23 mouse cellular contexts compared by ENCODE assay signal in the genomic region with DNA sequence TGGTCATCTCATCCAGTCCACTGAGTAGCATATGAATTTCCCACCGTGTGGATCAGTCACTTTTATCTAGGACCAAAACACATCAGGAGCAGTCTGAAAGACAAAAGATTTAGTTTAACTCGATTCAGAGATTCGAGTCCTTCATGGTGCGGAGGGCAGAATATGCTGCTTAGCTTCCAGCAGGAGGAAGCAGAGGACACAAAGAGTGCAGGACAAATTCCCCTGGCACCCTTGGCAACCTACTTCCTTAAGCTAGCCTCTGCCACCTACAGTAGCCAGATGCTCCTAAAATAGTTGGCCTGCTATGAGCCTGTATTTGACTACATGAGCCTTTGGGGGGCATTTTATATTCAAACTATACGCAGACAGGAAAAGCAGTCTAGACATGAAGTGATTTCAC.
DNase-seq lines count a peak whose midpoint lies in the region; ATAC-seq and TF ChIP-seq lines count a peak whose summit lies in the region.
"Had no signal": no experiment of that assay in that cellular context is flagged by ENCODE, and none has a peak within 500 bp of the region (broad histone marks: within the 10 kb centered on the region; RNA-seq: fewer than 3 reads in every experiment).

No protein-coding gene starts in this region.

- WGBS in midbrain, postnatal 0 days, result 68% methylated on average over 5 of the region's 5 CpGs
- 87% methylated on average over 5 of the region's 5 CpGs for WGBS in midbrain, embryonic 10.5 days

- no peak overlapping the region for H3K27ac ChIP-seq in layer of hippocampus, adult 2 months
- no peak overlapping the region for H3K27ac ChIP-seq in midbrain, postnatal 0 days (ENCODE audit: low read depth, low read length)
- no peak overlapping the region for H3K27ac ChIP-seq in midbrain, embryonic 10.5 days (replicated peaks)
- H3K27ac ChIP-seq: embryonic facial prominence, embryonic 13.5 days; forebrain, embryonic 13.5 days; hindbrain, embryonic 15.5 days; kidney, embryonic 15.5 days; limb, embryonic 13.5 days; liver, embryonic 13.5 days; neural tube, embryonic 15.5 days had no signal

- TF ChIP-seq CTCF in layer of hippocampus, adult 2 months (conservative IDR thresholded peaks at IDR 0.05), result peak; percentile 52
- peak; percentile 28; the same call in 1 of the 2 replicates for TF ChIP-seq CTCF in midbrain, postnatal 0 days (IDR thresholded peaks at IDR 0.05)

- no peak for ATAC-seq in midbrain, postnatal 0 days (ENCODE audit: low FRiP score)
- ATAC-seq: forebrain, embryonic 13.5 days had no signal

- H3K4me2 ChIP-seq in midbrain, postnatal 0 days (ENCODE audit: low read depth, low read length, poor library complexity, severe bottlenecking), result no peak overlapping the region
- H3K4me2 ChIP-seq: embryonic facial prominence, embryonic 13.5 days; forebrain, embryonic 13.5 days; hindbrain, embryonic 15.5 days; kidney, embryonic 15.5 days; limb, embryonic 13.5 days; liver, embryonic 13.5 days; neural tube, embryonic 15.5 days had no signal

- no peak overlapping the region for H3K4me3 ChIP-seq in layer of hippocampus, adult 2 months
- H3K4me3 ChIP-seq in midbrain, postnatal 0 days (ENCODE audit: low read depth, low read length), result no peak overlapping the region
- H3K4me3 ChIP-seq in midbrain, embryonic 10.5 days, result no peak overlapping the region
- H3K4me3 ChIP-seq: embryonic facial prominence, embryonic 13.5 days; erythroblast, embryonic 14.5 days; forebrain, embryonic 13.5 days; hindbrain, embryonic 15.5 days; kidney, embryonic 15.5 days; limb, embryonic 13.5 days; liver, embryonic 13.5 days; neural tube, embryonic 15.5 days had no signal

- no peaks in the 10 kb centered on the region; the same call in 1 of the 2 replicates for H3K4me1 ChIP-seq in midbrain, postnatal 0 days (ENCODE audit: insufficient read depth, low read length)
- peaks cover 24% of the 10 kb centered on the region for H3K4me1 ChIP-seq in midbrain, embryonic 10.5 days
- H3K4me1 ChIP-seq: forebrain, embryonic 13.5 days; hindbrain, embryonic 15.5 days; kidney, embryonic 15.5 days; liver, embryonic 13.5 days; neural tube, embryonic 15.5 days had no signal

- no peak overlapping the region for H3K9ac ChIP-seq in midbrain, postnatal 0 days (replicated peaks; ENCODE audit: low read length, poor library complexity, severe bottlenecking)
- H3K9ac ChIP-seq: embryonic facial prominence, embryonic 13.5 days; forebrain, embryonic 13.5 days; hindbrain, embryonic 15.5 days; kidney, embryonic 15.5 days; limb, embryonic 13.5 days; liver, embryonic 13.5 days; neural tube, embryonic 15.5 days had no signal

- no peaks in the 10 kb centered on the region for H3K36me3 ChIP-seq in midbrain, postnatal 0 days (ENCODE audit: insufficient read depth, low read length)
- H3K36me3 ChIP-seq in midbrain, embryonic 10.5 days, result no peaks in the 10 kb centered on the region
- H3K36me3 ChIP-seq: embryonic facial prominence, embryonic 13.5 days; hindbrain, embryonic 15.5 days; kidney, embryonic 15.5 days; limb, embryonic 13.5 days; liver, embryonic 13.5 days; neural tube, embryonic 15.5 days had no signal

- H3K9me3 ChIP-seq in midbrain, postnatal 0 days (ENCODE audit: low read length), result no peaks in the 10 kb centered on the region
- no peaks in the 10 kb centered on the region for H3K9me3 ChIP-seq in midbrain, embryonic 10.5 days (replicated peaks)
- H3K9me3 ChIP-seq: embryonic facial prominence, embryonic 13.5 days; forebrain, embryonic 13.5 days; hindbrain, embryonic 15.5 days; kidney, embryonic 15.5 days; limb, embryonic 13.5 days; liver, embryonic 13.5 days; neural tube, embryonic 15.5 days had no signal

- H3K27me3 ChIP-seq in midbrain, postnatal 0 days (ENCODE audit: insufficient read depth, low read length), result no peaks in the 10 kb centered on the region
- H3K27me3 ChIP-seq in midbrain, embryonic 10.5 days (ENCODE audit: low read depth, poor library complexity, severe bottlenecking), result no peaks in the 10 kb centered on the region
- H3K27me3 ChIP-seq: embryonic facial prominence, embryonic 13.5 days; forebrain, embryonic 13.5 days; hindbrain, embryonic 15.5 days; liver, embryonic 13.5 days; neural tube, embryonic 15.5 days had no signal

- DNase-seq in heart, adult 11 months, result peak; percentile 78
- no peak for DNase-seq in heart, adult 9 months (ENCODE audit: low spot score in 2 of 2)
- DNase-seq in layer of hippocampus, adult 2 months (ENCODE audit: low spot score in 2 of 2), result no peak
- DNase-seq in layer of hippocampus, adult 9-11 months, result no peak
- peak; percentile 36 for DNase-seq in midbrain, postnatal 0 days (ENCODE audit: low spot score)
- DNase-seq in midbrain, embryonic 10.5 days (ENCODE audit: low spot score), result no peak
- no peak for DNase-seq in urinary bladder, adult 2 months (ENCODE audit: low spot score)
- DNase-seq: adrenal gland, postnatal 14 days; cerebellum, adult 9-10 months; gastrocnemius, postnatal 14 days; heart, adult 18-20 months; kidney, adult 11 months; liver, embryonic 13.5 days; lung, postnatal 4 days; thymus, adult 2 months; thymus, postnatal 4 days had no signal

Comparison
In these comparisons a context has a peak if more than half of its experiments do, and no peak if none do; other contexts are left out.
1. DNase-seq: peak in heart, adult 11 months (single experiment) and midbrain, postnatal 0 days (single experiment); none in heart, adult 9 months (0 of 2), layer of hippocampus, adult 2 months (0 of 2), layer of hippocampus, adult 9-11 months (single experiment), midbrain, embryonic 10.5 days (single experiment) and urinary bladder, adult 2 months (single experiment).